Mouse (Mus musculus) liver, postnatal 0 days (tissue): ENCODE measurements around the gene Fndc9.

Experiments used
- CTCF ChIP-seq: sonication (generic); IDR thresholded peaks from 2 replicates; pipeline ENCODE4 v1.5.1; 2016; ENCODE audit warnings: antibody characterized with exemption, low read depth
- EP300 ChIP-seq: IDR thresholded peaks from 2 replicates; pipeline ENCODE4 v1.6.1; 2016; ENCODE audit warnings: antibody characterized with exemption, low read depth, mild to moderate bottlenecking

- no peak for TF ChIP-seq CTCF
- no peak for TF ChIP-seq EP300
Measured at GRCm38 (mm10) chr11:46263291-46263690, 28.0 kb downstream of the Fndc9 start.
